Mouse (Mus musculus): ENCODE measurements around the gene Rbm19. TPM values are rescaled to one million over a fixed set of nuclear protein-coding genes. Genes with fewer than 3 reads are reported as not detected.

Gene Rbm19
- polyA plus RNA-seq, 1 experiment, result 8.3 TPM

- no peak for TF ChIP-seq POLR2A (IDR thresholded peaks at IDR 0.05; ENCODE audit: extremely low read depth, insufficient read depth, low read length)
- TF ChIP-seq CTCF (IDR thresholded peaks at IDR 0.05; ENCODE audit: extremely low read depth, insufficient read depth, low read length), result no peak
- Histone ChIP-seq H3K4me1 (ENCODE audit: control insufficient read depth, insufficient read depth, low read length) (peaks cover 2% of the 10 kb centered on the region), H3K27ac (ENCODE audit: insufficient read depth, low read length) (no peak overlapping the region), H3K4me3 (ENCODE audit: insufficient read depth, low read length) (no peak overlapping the region)
These were observed 73.8 kb downstream of the Rbm19 start for GRCm38 (mm10) chr5:120190001-120190582.

DNA sequence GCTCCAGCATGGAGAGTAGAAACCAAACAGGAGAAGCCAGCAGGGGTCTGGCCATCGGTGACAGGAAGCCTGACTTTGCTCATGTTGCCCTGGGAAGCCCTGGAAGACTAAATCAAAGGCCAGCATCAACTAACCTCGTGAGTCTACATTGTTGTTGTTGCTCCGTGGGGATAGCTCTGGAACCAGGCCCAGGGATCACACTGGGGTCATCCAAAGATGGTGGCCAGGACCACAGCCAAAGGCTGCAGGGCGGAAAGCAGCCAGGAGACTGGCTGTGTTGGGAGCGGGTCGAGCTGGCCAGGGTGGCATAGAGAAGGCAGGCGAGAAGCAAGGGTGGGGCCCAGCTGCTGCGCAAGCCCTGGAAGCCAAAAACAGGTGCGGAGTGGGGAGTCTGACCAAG lies 75.4 kb downstream of the Rbm19 start:
- TF ChIP-seq POLR2A (IDR thresholded peaks at IDR 0.05; ENCODE audit: extremely low read depth, insufficient read depth, low read length) (no peak), CTCF (IDR thresholded peaks at IDR 0.05; ENCODE audit: extremely low read depth, insufficient read depth, low read length) (no peak)
- Histone ChIP-seq H3K4me3 (ENCODE audit: insufficient read depth, low read length) (no peak overlapping the region), H3K27ac (ENCODE audit: insufficient read depth, low read length) (no peak overlapping the region), H3K4me1 (ENCODE audit: control insufficient read depth, insufficient read depth, low read length) (peaks cover 4% of the 10 kb centered on the region)

GRCm38 (mm10) chr5:120194309-120194941 lies 78.2 kb downstream of the Rbm19 start:
- peaks cover 4% of the 10 kb centered on the region for H3K4me1 ChIP-seq (ENCODE audit: control insufficient read depth, insufficient read depth, low read length)
- TF ChIP-seq CTCF (IDR thresholded peaks at IDR 0.05; ENCODE audit: extremely low read depth, insufficient read depth, low read length) (no peak), POLR2A (IDR thresholded peaks at IDR 0.05; ENCODE audit: extremely low read depth, insufficient read depth, low read length) (no peak)
- no peak overlapping the region for H3K4me3 ChIP-seq (ENCODE audit: insufficient read depth, low read length)
- H3K27ac ChIP-seq (ENCODE audit: insufficient read depth, low read length), result no peak overlapping the region

GRCm38 (mm10) chr5:120194948-120195347 lies 78.7 kb downstream of the Rbm19 start:
- Histone ChIP-seq H3K4me1 (ENCODE audit: control insufficient read depth, insufficient read depth, low read length) (peaks cover 4% of the 10 kb centered on the region), H3K4me3 (ENCODE audit: insufficient read depth, low read length) (no peak overlapping the region), H3K27ac (ENCODE audit: insufficient read depth, low read length) (no peak overlapping the region)
- no peak for TF ChIP-seq POLR2A (IDR thresholded peaks at IDR 0.05; ENCODE audit: extremely low read depth, insufficient read depth, low read length)
- TF ChIP-seq CTCF (IDR thresholded peaks at IDR 0.05; ENCODE audit: extremely low read depth, insufficient read depth, low read length), result no peak

DNA sequence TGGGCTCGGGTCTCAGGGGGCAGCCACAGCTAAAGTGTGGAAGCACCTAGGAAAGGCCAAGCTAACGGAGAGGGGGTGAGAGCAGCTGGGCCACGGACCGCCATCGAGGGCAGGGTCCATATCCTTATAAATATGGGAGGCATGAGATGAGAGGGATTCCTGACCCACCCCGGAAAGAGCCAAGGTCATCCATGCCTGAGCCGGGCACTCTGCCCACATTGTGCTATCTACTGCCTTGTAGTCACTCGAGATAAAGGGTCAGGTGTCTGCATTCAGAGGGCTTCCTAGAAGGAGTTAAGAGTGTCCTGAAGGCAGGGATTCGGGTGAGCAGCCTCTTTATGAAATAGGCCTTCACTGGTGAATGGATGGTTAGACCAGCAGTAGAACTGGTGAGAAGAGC lies 80.6 kb downstream of the Rbm19 start:
- Histone ChIP-seq H3K4me1 (ENCODE audit: control insufficient read depth, insufficient read depth, low read length) (peaks cover 4% of the 10 kb centered on the region), H3K4me3 (ENCODE audit: insufficient read depth, low read length) (no peak overlapping the region), H3K27ac (ENCODE audit: insufficient read depth, low read length) (no peak overlapping the region)
- no peak for TF ChIP-seq CTCF (IDR thresholded peaks at IDR 0.05; ENCODE audit: extremely low read depth, insufficient read depth, low read length)
- no peak for TF ChIP-seq POLR2A (IDR thresholded peaks at IDR 0.05; ENCODE audit: extremely low read depth, insufficient read depth, low read length)

DNA sequence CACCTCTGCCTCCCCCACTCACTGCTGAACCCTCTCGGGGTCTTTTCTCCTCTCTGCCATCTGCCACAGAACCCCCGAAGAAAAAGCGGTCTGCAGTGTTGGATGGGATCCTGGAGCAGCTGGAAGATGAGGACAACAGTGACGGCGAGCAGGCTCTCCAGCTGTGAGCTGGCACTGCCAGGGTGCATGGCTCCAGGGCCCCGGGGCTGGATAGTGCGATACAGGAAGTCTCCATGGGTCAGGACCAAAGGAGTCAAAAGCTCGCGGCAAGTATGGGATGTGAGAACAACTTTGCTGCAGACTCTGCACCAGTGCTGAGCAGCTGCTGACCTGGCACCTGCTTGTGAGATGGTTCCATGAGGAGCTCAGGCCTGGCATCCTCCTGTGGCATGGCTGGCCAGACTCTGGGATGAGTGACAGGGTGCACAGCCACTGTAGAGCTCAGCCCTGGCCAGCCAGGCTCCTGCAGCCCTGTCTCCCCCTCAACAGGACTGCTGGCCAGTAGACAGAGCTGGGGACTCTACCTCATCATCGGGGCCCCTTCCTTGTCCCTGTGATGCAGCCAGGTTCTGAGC lies 81.6 kb downstream of the Rbm19 start:
- Histone ChIP-seq H3K27ac (ENCODE audit: insufficient read depth, low read length) (no peak overlapping the region), H3K4me3 (ENCODE audit: insufficient read depth, low read length) (no peak overlapping the region), H3K4me1 (ENCODE audit: control insufficient read depth, insufficient read depth, low read length) (peaks cover 4% of the 10 kb centered on the region)
- TF ChIP-seq CTCF (IDR thresholded peaks at IDR 0.05; ENCODE audit: extremely low read depth, insufficient read depth, low read length), result no peak
- no peak for TF ChIP-seq POLR2A (IDR thresholded peaks at IDR 0.05; ENCODE audit: extremely low read depth, insufficient read depth, low read length)

DNA sequence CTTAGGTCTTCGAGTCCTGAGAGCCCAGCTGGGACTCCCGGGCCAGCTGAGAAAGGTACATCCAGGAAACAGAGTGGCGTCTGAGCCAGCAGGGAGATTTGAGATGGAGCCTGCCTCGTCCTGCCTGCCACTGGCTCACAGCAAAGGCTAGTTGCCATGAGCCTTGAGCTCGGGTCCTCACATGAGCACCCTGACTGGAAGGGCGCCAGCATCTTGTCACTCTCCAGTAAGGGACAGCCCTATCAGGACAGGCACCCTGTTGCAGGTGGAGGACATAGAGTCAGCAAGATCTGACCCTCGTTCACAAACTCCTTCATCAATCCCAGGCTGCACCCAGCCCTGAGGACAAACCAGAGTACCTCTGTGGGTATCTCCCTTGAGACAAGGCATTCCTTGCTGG lies 83.6 kb downstream of the Rbm19 start:
- TF ChIP-seq POLR2A (IDR thresholded peaks at IDR 0.05; ENCODE audit: extremely low read depth, insufficient read depth, low read length) (no peak), CTCF (IDR thresholded peaks at IDR 0.05; ENCODE audit: extremely low read depth, insufficient read depth, low read length) (no peak)
- Histone ChIP-seq H3K27ac (ENCODE audit: insufficient read depth, low read length) (no peak overlapping the region), H3K4me1 (ENCODE audit: control insufficient read depth, insufficient read depth, low read length) (0 out of 2 replicates have a peak, but pooled peaks cover 2% of the 10 kb centered on the region), H3K4me3 (ENCODE audit: insufficient read depth, low read length) (no peak overlapping the region)

GRCm38 (mm10) chr5:120204316-120204715 lies 88.1 kb downstream of the Rbm19 start:
- no peak overlapping the region for H3K27ac ChIP-seq (ENCODE audit: insufficient read depth, low read length)
- no peaks in the 10 kb centered on the region for H3K4me1 ChIP-seq (ENCODE audit: control insufficient read depth, insufficient read depth, low read length)
- TF ChIP-seq POLR2A (IDR thresholded peaks at IDR 0.05; ENCODE audit: extremely low read depth, insufficient read depth, low read length) (no peak), CTCF (IDR thresholded peaks at IDR 0.05; ENCODE audit: extremely low read depth, insufficient read depth, low read length) (0 out of 2 replicates have a peak, but pooled peaks have one; percentile 18)
- no peak overlapping the region for H3K4me3 ChIP-seq (ENCODE audit: insufficient read depth, low read length)

- H3K4me1 ChIP-seq (ENCODE audit: control insufficient read depth, insufficient read depth, low read length), result no peaks in the 10 kb centered on the region
- TF ChIP-seq POLR2A (IDR thresholded peaks at IDR 0.05; ENCODE audit: extremely low read depth, insufficient read depth, low read length) (no peak), CTCF (IDR thresholded peaks at IDR 0.05; ENCODE audit: extremely low read depth, insufficient read depth, low read length) (no peak)
- no peak overlapping the region for H3K4me3 ChIP-seq (ENCODE audit: insufficient read depth, low read length)
- no peak overlapping the region for H3K27ac ChIP-seq (ENCODE audit: insufficient read depth, low read length)
These were observed 90.2 kb downstream of the Rbm19 start for GRCm38 (mm10) chr5:120206313-120206943.
